Mouse (Mus musculus): ENCODE measurements at regions not wholly inside any gene's neighbourhood (a gene's known extent, or its start where the extent isn't known, plus 50 kb on each side); places are given as distances from the start of the nearest gene placed in this dataset.
A peak's percentile ranks its signal among the peaks of the same experiment; 100 is the strongest.

DNA sequence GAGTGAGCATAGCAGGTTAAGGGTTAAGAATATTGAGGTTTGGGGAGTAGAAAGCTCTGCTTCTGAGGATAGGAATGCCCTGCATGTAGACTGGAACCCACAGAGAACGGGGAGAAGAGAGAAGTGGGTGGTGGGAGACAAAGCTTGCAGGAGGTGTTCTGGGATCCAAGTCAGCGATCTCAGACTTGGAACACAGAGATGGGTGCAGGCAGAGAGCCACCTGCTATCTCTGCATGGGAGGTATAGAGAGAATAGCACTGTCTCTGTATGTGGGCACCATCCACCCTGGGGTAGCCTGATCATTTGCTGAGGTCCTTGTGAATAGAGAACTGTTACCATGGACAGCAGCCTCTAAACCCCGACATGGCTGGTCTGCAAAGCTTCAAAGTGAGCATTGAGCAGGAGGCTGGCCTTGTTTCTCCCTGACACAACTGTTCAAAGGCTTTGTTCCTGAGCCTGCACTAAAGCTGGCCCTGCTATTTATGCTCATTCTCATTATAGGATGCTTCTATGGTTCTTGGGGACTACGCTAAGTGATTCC lies 138.1 kb upstream of the Gm3448 start:
- no peak overlapping the region for H3K4me3 ChIP-seq (replicated peaks)
- peaks cover 9% of the 10 kb centered on the region for H3K4me1 ChIP-seq
- TF ChIP-seq GATA1 (IDR thresholded peaks at IDR 0.05; ENCODE audit: borderline replicate concordance, low read length) (no peak), FLI1 (IDR thresholded peaks at IDR 0.05; ENCODE audit: low read length) (no peak)
- peaks cover 75% of the 10 kb centered on the region for H3K27me3 ChIP-seq (replicated peaks)
- no peaks in the 10 kb centered on the region for H3K9me3 ChIP-seq
- H3K36me3 ChIP-seq (replicated peaks; ENCODE audit: low read length): no peaks in the 10 kb centered on the region

DNA sequence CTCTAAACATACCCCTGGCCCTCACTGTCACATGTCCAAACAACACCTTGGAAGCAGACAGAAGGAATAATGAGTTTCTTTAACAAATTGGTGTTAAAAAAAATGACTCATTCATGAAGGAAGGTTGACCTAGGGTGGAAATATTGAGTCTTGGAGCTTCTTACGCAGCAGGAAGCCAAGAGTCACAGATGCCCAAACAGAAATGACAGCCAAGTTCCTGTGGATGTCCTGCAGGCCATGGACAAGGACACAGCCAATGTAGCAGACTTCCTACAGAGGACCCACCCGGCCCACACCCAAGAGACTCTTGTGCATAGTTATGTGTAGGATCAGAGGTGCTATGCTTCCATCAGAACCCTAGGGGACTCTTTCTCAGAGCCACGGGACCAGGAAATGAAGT lies 136.1 kb upstream of the Gm3448 start:
- Histone ChIP-seq H3K36me3 (replicated peaks; ENCODE audit: low read length) (no peaks in the 10 kb centered on the region), H3K4me1 (peaks cover 18% of the 10 kb centered on the region), H3K27me3 (replicated peaks) (peaks cover 73% of the 10 kb centered on the region), H3K9me3 (no peaks in the 10 kb centered on the region), H3K4me3 (replicated peaks) (no peak overlapping the region)
- TF ChIP-seq FLI1 (IDR thresholded peaks at IDR 0.05; ENCODE audit: low read length) (no peak), GATA1 (IDR thresholded peaks at IDR 0.05; ENCODE audit: borderline replicate concordance, low read length) (no peak)

- no peaks in the 10 kb centered on the region for H3K9me3 ChIP-seq
- TF ChIP-seq FLI1 (IDR thresholded peaks at IDR 0.05; ENCODE audit: low read length): no peak
- TF ChIP-seq GATA1 (IDR thresholded peaks at IDR 0.05; ENCODE audit: borderline replicate concordance, low read length): no peak
- peak overlapping the region; percentile 71 for H3K4me3 ChIP-seq (replicated peaks)
- peaks cover 18% of the 10 kb centered on the region for H3K4me1 ChIP-seq
- no peaks in the 10 kb centered on the region for H3K36me3 ChIP-seq (replicated peaks; ENCODE audit: low read length)
- H3K27me3 ChIP-seq (replicated peaks): peaks cover 66% of the 10 kb centered on the region
These were observed 133.1 kb upstream of the Gm3448 start for GRCm38 (mm10) chr17:15174354-15174953.

DNA sequence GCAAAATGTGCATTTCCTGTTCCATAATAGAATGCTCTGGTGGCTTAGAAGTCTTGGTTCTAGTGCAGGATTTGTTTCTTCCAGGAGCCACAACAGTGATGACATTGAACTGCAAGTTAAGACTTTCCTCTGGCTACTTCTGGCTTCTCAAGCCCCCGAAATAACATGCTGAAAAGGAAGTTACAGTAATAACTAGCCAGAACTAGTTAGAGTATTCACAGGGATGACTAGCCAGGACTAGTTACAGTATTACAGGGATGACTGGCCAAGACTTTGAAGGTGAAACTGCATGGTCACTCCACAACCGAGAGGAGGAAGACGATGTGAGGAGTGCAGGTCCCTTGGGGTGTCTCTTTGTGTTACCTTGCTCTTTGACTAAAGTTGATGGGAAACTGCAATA lies 126.6 kb upstream of the Gm3448 start:
- H3K4me3 ChIP-seq (replicated peaks): no peak overlapping the region
- peaks cover 39% of the 10 kb centered on the region for H3K27me3 ChIP-seq (replicated peaks)
- no peaks in the 10 kb centered on the region for H3K9me3 ChIP-seq
- no peaks in the 10 kb centered on the region for H3K4me1 ChIP-seq
- H3K36me3 ChIP-seq (replicated peaks; ENCODE audit: low read length): no peaks in the 10 kb centered on the region
- TF ChIP-seq GATA1 (IDR thresholded peaks at IDR 0.05; ENCODE audit: borderline replicate concordance, low read length) (no peak), FLI1 (IDR thresholded peaks at IDR 0.05; ENCODE audit: low read length) (no peak)

GRCm38 (mm10) chr17:15157693-15158333 lies 116.5 kb upstream of the Gm3448 start:
- peaks cover 44% of the 10 kb centered on the region for H3K27me3 ChIP-seq (replicated peaks)
- H3K36me3 ChIP-seq (replicated peaks; ENCODE audit: low read length): no peaks in the 10 kb centered on the region
- H3K9me3 ChIP-seq: 0 out of 2 replicates have a peak, but pooled peaks cover 4% of the 10 kb centered on the region
- TF ChIP-seq GATA1 (IDR thresholded peaks at IDR 0.05; ENCODE audit: borderline replicate concordance, low read length): no peak
- no peak for TF ChIP-seq FLI1 (IDR thresholded peaks at IDR 0.05; ENCODE audit: low read length)
- H3K4me1 ChIP-seq: peaks cover 7% of the 10 kb centered on the region
- no peak overlapping the region for H3K4me3 ChIP-seq (replicated peaks)

DNA sequence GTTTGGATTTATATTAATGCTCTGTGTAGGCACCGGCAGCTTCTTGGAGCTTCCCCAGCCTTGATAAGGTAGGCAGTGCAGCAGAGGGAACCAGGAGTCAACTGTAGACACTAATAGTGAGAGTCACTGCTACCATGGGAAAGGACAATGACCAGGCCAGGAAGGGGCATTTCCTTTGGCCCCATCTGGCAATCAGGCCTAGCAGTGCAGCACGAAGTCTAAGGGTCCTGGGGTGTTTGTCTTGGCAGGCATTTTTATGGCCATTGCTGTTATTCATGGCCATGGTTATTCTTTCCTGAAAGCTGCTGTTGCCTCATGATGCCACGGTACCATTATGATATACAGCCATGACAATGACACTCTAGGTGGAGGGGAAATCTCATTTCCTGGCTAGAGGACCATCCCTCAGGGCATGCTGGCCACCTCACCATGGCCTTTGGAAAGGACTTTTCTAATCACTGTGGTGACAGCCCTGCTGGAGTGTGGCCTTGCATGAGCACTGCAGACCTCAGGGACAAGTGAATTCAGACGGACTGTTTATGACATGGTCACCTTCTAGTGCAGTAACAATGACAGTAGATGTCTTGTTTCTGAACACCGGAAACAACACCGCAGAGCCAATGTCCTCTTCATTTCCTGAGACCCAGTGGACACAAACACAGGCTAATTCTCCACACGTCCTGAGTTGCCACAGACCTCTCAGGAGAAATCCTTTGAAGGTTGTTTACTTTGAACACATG lies 111.8 kb upstream of the Gm3448 start:
- Histone ChIP-seq H3K9me3 (0 out of 2 replicates have a peak, but pooled peaks cover 4% of the 10 kb centered on the region), H3K36me3 (replicated peaks; ENCODE audit: low read length) (no peaks in the 10 kb centered on the region), H3K4me3 (replicated peaks) (peak overlapping the region; percentile 6), H3K4me1 (peaks cover 19% of the 10 kb centered on the region), H3K27me3 (replicated peaks) (peaks cover 47% of the 10 kb centered on the region)
- TF ChIP-seq GATA1 (IDR thresholded peaks at IDR 0.05; ENCODE audit: borderline replicate concordance, low read length) (no peak), FLI1 (IDR thresholded peaks at IDR 0.05; ENCODE audit: low read length) (no peak)

DNA sequence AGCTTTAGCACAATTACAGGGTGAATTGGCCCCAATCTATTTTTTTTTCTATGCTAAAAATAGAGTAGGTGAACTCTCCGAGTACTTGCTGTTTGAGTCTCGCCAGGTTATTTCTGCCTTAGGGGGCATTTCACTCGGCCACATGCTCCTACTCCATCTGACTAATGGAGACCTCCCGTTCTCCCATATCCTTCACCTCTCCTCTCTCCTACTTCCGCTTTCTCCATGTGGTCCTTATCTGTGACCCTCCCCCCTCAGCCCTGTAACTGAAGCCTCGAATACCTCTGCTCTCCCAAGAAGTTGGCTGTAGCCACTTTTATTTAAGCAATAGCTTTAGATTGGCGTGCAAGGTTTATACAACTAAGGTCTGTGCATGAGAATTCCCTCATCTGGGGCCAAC lies 111.1 kb upstream of the Gm3448 start:
- H3K27me3 ChIP-seq (replicated peaks): peaks cover 40% of the 10 kb centered on the region
- TF ChIP-seq GATA1 (IDR thresholded peaks at IDR 0.05; ENCODE audit: borderline replicate concordance, low read length): no peak
- TF ChIP-seq FLI1 (IDR thresholded peaks at IDR 0.05; ENCODE audit: low read length): no peak
- no peaks in the 10 kb centered on the region for H3K36me3 ChIP-seq (replicated peaks; ENCODE audit: low read length)
- H3K9me3 ChIP-seq: 0 out of 2 replicates have a peak, but pooled peaks cover 4% of the 10 kb centered on the region
- peaks cover 19% of the 10 kb centered on the region for H3K4me1 ChIP-seq
- H3K4me3 ChIP-seq (replicated peaks): no peak overlapping the region

DNA sequence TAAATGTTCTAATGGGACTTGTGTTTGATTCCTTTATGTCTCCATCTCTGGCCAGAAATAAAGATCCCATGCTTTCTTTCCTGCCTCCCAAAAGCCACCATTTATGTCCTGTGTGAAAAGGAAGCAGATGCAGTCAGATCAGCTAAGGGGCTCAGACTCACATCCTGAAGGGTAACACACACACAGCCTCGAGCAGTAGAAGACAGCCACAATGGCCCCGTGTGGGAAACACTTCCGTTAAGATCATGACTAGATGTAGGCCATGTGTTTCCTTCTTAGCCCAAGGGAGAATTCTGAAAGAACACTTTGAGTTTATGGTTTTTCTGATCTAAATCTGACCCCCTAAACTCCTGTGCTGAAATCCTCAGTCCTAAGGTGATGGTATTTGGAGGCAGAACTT lies 110.4 kb upstream of the Gm3448 start:
- Histone ChIP-seq H3K9me3 (0 out of 2 replicates have a peak, but pooled peaks cover 4% of the 10 kb centered on the region), H3K4me3 (replicated peaks) (no peak overlapping the region), H3K27me3 (replicated peaks) (peaks cover 33% of the 10 kb centered on the region), H3K4me1 (peaks cover 20% of the 10 kb centered on the region), H3K36me3 (replicated peaks; ENCODE audit: low read length) (no peaks in the 10 kb centered on the region)
- TF ChIP-seq GATA1 (IDR thresholded peaks at IDR 0.05; ENCODE audit: borderline replicate concordance, low read length) (no peak), FLI1 (IDR thresholded peaks at IDR 0.05; ENCODE audit: low read length) (no peak)

- H3K36me3 ChIP-seq (replicated peaks; ENCODE audit: low read length): no peaks in the 10 kb centered on the region
- H3K4me3 ChIP-seq (replicated peaks): no peak overlapping the region
- peaks cover 8% of the 10 kb centered on the region for H3K4me1 ChIP-seq
- H3K9me3 ChIP-seq: no peaks in the 10 kb centered on the region
- TF ChIP-seq FLI1 (IDR thresholded peaks at IDR 0.05; ENCODE audit: low read length) (no peak), GATA1 (IDR thresholded peaks at IDR 0.05; ENCODE audit: borderline replicate concordance, low read length) (no peak)
- H3K27me3 ChIP-seq (replicated peaks): peaks cover 26% of the 10 kb centered on the region
These were observed 105.3 kb upstream of the Gm3448 start for GRCm38 (mm10) chr17:15146607-15147006.

Measured in megakaryocyte, embryonic 14.5 days (primary cell).